22 mouse cellular contexts compared by ENCODE assay signal in the genomic region with DNA sequence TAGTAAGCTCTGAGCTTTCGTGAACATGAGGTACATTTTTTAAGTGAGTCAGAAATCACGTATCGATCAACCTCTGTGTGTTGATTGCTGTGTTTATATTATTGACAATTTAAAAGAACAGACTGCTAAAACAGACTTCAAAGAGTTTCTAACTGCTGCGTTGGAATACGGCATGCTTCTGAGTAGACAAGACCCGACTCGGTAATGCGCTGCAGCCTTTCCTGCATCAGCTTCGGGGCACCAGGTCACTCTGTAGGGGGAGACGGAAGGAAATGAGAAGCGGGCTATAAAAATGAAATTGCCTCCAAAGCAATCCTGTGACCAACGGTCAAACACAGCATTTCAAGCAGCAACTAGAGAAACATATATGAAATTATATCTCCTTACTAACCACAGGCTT. TPM values are rescaled to one million over a fixed set of nuclear protein-coding genes. Genes with fewer than 3 reads are reported as not detected.
DNase-seq lines count a peak whose midpoint lies in the region; ATAC-seq and TF ChIP-seq lines count a peak whose summit lies in the region.
"Had no signal": no experiment of that assay in that cellular context is flagged by ENCODE, and none has a peak within 500 bp of the region (broad histone marks: within the 10 kb centered on the region; RNA-seq: fewer than 3 reads in every experiment).

No protein-coding gene starts in this region.

- 0 out of 2 replicates have a peak overlapping the region, but pooled peaks have one; percentile 25 for H3K27ac ChIP-seq in forebrain, embryonic 10.5 days
- H3K27ac ChIP-seq in forebrain, postnatal 0 days (ENCODE audit: low read depth, low read length) = no peak overlapping the region
- no peak overlapping the region for H3K27ac ChIP-seq in midbrain, embryonic 11.5 days (ENCODE audit: low read depth, low read length)
- H3K27ac ChIP-seq in midbrain, postnatal 0 days (ENCODE audit: low read depth, low read length) = no peak overlapping the region
- no peak overlapping the region for H3K27ac ChIP-seq in thymus, adult 2 months (ENCODE audit: control insufficient read depth, insufficient read depth, low read length)
- H3K27ac ChIP-seq: heart, embryonic 13.5 days; hindbrain, embryonic 13.5 days; kidney, embryonic 15.5 days; liver, embryonic 13.5 days had no signal

- no peak for TF ChIP-seq POLR2A in thymus, adult 2 months (IDR thresholded peaks at IDR 0.05; ENCODE audit: control insufficient read depth, extremely low read depth, insufficient read depth, low read length, poor library complexity)

- WGBS in forebrain, embryonic 10.5 days = 77% methylated on average over 12 of the region's 12 CpGs
- WGBS in forebrain, postnatal 0 days = 73% methylated on average over 12 of the region's 12 CpGs
- 76% methylated on average over 12 of the region's 12 CpGs for WGBS in midbrain, embryonic 11.5 days
- WGBS in midbrain, postnatal 0 days = 80% methylated on average over 12 of the region's 12 CpGs
- 82% methylated on average over 12 of the region's 12 CpGs for WGBS in thymus, adult 2 months

- DNase-seq in forebrain, embryonic 10.5 days (ENCODE audit: extremely low spot score, low spot score) = no peak
- DNase-seq in forebrain, postnatal 0 days = no peak
- DNase-seq in midbrain, embryonic 11.5 days (ENCODE audit: low spot score, missing footprints) = peak; percentile 64
- DNase-seq in midbrain, postnatal 0 days (ENCODE audit: low spot score) = no peak
- peak; percentile 47 for DNase-seq in hindlimb bud, embryonic 11.5 days (ENCODE audit: extremely low spot score, low read depth, low spot score)
- no peak for DNase-seq in spleen, postnatal 36 days (ENCODE audit: low spot score in 2 of 2)
- no peak for DNase-seq in thymus, adult 2 months
- DNase-seq: adrenal gland, postnatal 25 days; cerebellum, adult 18-20 months; cerebellum, postnatal 36 days; gastrocnemius, postnatal 14 days; heart, adult 18-20 months; liver, embryonic 13.5 days; right cerebral cortex, postnatal 4 days; thymus, postnatal 14 days had no signal

- no peaks in the 10 kb centered on the region for H3K27me3 ChIP-seq in forebrain, embryonic 10.5 days (ENCODE audit: poor library complexity, severe bottlenecking)
- no peaks in the 10 kb centered on the region for H3K27me3 ChIP-seq in forebrain, postnatal 0 days (ENCODE audit: insufficient read depth, low read length)
- H3K27me3 ChIP-seq in midbrain, embryonic 11.5 days (ENCODE audit: control insufficient read depth, insufficient read depth, low read length) = no peaks in the 10 kb centered on the region
- H3K27me3 ChIP-seq in midbrain, postnatal 0 days (ENCODE audit: insufficient read depth, low read length) = no peaks in the 10 kb centered on the region
- no peaks in the 10 kb centered on the region for H3K27me3 ChIP-seq in thymus, adult 2 months (ENCODE audit: control insufficient read depth, insufficient read depth, low read length)
- H3K27me3 ChIP-seq: heart, embryonic 13.5 days; hindbrain, embryonic 13.5 days; kidney, embryonic 15.5 days; liver, embryonic 13.5 days had no signal

- ATAC-seq in forebrain, postnatal 0 days = no peak
- ATAC-seq in midbrain, embryonic 11.5 days (ENCODE audit: low FRiP score) = no peak
- no peak for ATAC-seq in midbrain, postnatal 0 days (ENCODE audit: low FRiP score)
- ATAC-seq: lung, postnatal 0 days; midbrain, embryonic 16.5 days had no signal

- H3K9ac ChIP-seq in forebrain, postnatal 0 days = no peak overlapping the region
- no peak overlapping the region for H3K9ac ChIP-seq in midbrain, embryonic 11.5 days (ENCODE audit: low read length)
- no peak overlapping the region for H3K9ac ChIP-seq in midbrain, postnatal 0 days (replicated peaks; ENCODE audit: low read length, poor library complexity, severe bottlenecking)
- H3K9ac ChIP-seq: heart, embryonic 13.5 days; hindbrain, embryonic 13.5 days; kidney, embryonic 15.5 days; liver, embryonic 13.5 days had no signal

- no peaks in the 10 kb centered on the region for H3K36me3 ChIP-seq in forebrain, embryonic 10.5 days (replicated peaks)
- H3K36me3 ChIP-seq in forebrain, postnatal 0 days (ENCODE audit: insufficient read depth) = no peaks in the 10 kb centered on the region
- H3K36me3 ChIP-seq in midbrain, embryonic 11.5 days (ENCODE audit: control insufficient read depth, insufficient read depth, low read length) = no peaks in the 10 kb centered on the region
- H3K36me3 ChIP-seq in midbrain, postnatal 0 days (ENCODE audit: insufficient read depth, low read length) = no peaks in the 10 kb centered on the region
- H3K36me3 ChIP-seq in thymus, adult 2 months (ENCODE audit: control insufficient read depth, insufficient read depth, low read length) = no peaks in the 10 kb centered on the region
- H3K36me3 ChIP-seq: G1E; heart, embryonic 13.5 days; hindbrain, embryonic 13.5 days; kidney, embryonic 15.5 days; liver, embryonic 13.5 days had no signal

- H3K4me2 ChIP-seq in forebrain, postnatal 0 days (ENCODE audit: low read depth) = no peak overlapping the region
- H3K4me2 ChIP-seq in midbrain, embryonic 11.5 days = no peak overlapping the region
- no peak overlapping the region for H3K4me2 ChIP-seq in midbrain, postnatal 0 days (ENCODE audit: low read depth, low read length, poor library complexity, severe bottlenecking)
- H3K4me2 ChIP-seq: heart, embryonic 13.5 days; hindbrain, embryonic 13.5 days; kidney, embryonic 15.5 days; liver, embryonic 13.5 days had no signal

- H3K9me3 ChIP-seq in forebrain, embryonic 10.5 days = no peaks in the 10 kb centered on the region
- no peaks in the 10 kb centered on the region for H3K9me3 ChIP-seq in forebrain, postnatal 0 days (ENCODE audit: low read length)
- H3K9me3 ChIP-seq in midbrain, embryonic 11.5 days (ENCODE audit: control insufficient read depth, low read length) = no peaks in the 10 kb centered on the region
- no peaks in the 10 kb centered on the region for H3K9me3 ChIP-seq in midbrain, postnatal 0 days (ENCODE audit: low read length)
- H3K9me3 ChIP-seq: G1E; heart, embryonic 13.5 days; hindbrain, embryonic 13.5 days; kidney, embryonic 15.5 days; liver, embryonic 13.5 days had no signal

- no peak overlapping the region for H3K4me3 ChIP-seq in forebrain, embryonic 10.5 days
- H3K4me3 ChIP-seq in forebrain, postnatal 0 days (ENCODE audit: low read depth, low read length) = no peak overlapping the region
- H3K4me3 ChIP-seq in midbrain, embryonic 11.5 days (ENCODE audit: low read depth, low read length) = no peak overlapping the region
- no peak overlapping the region for H3K4me3 ChIP-seq in midbrain, postnatal 0 days (ENCODE audit: low read depth, low read length)
- no peak overlapping the region for H3K4me3 ChIP-seq in thymus, adult 2 months (ENCODE audit: control insufficient read depth, insufficient read depth, low read length)
- H3K4me3 ChIP-seq: heart, embryonic 13.5 days; hindbrain, embryonic 13.5 days; kidney, embryonic 15.5 days; liver, embryonic 13.5 days had no signal

- peaks cover 20% of the 10 kb centered on the region for H3K4me1 ChIP-seq in forebrain, embryonic 10.5 days
- no peaks in the 10 kb centered on the region for H3K4me1 ChIP-seq in forebrain, postnatal 0 days (ENCODE audit: insufficient read depth)
- no peaks in the 10 kb centered on the region for H3K4me1 ChIP-seq in midbrain, embryonic 11.5 days (ENCODE audit: control insufficient read depth, insufficient read depth, low read length)
- no peaks in the 10 kb centered on the region for H3K4me1 ChIP-seq in midbrain, postnatal 0 days (ENCODE audit: insufficient read depth, low read length)
- no peaks in the 10 kb centered on the region for H3K4me1 ChIP-seq in thymus, adult 2 months (replicated peaks; ENCODE audit: control insufficient read depth, insufficient read depth, low read length)
- H3K4me1 ChIP-seq: hindbrain, embryonic 13.5 days; liver, embryonic 13.5 days had no signal

- no peak for TF ChIP-seq CTCF in forebrain, postnatal 0 days (IDR thresholded peaks at IDR 0.05; ENCODE audit: low read depth)
- no peak for TF ChIP-seq CTCF in midbrain, postnatal 0 days (IDR thresholded peaks at IDR 0.05)
- no peak for TF ChIP-seq CTCF in thymus, adult 2 months (IDR thresholded peaks at IDR 0.05; ENCODE audit: borderline replicate concordance, control insufficient read depth, extremely low read depth, insufficient read depth, low read length, poor library complexity)

RNA-seq across cellular contexts. Expression of a gene that starts 59.9 kb away (rescaled TPM):
- 11.8 and 12.9 TPM in 2 replicates for polyA plus RNA-seq in forebrain, embryonic 10.5 days (2016; fragmentation: Nextera tagmentation; extraction: Ambion mirVana)
- total RNA-seq in forebrain, postnatal 0 days (2014; rRNA removed) = 25.2 and 72.5 TPM in 2 replicates
- 1.8 and 3.5 TPM in 2 replicates for polyA plus RNA-seq in forebrain, postnatal 0 days (2015; fragmentation: Nextera tagmentation; extraction: Ambion mirVana)
- polyA plus RNA-seq in midbrain, embryonic 11.5 days (2014; fragmentation: Nextera tagmentation; extraction: Ambion mirVana) = 11.2 and 11.9 TPM in 2 replicates
- total RNA-seq in midbrain, postnatal 0 days (2014; rRNA removed) = 55.9 and 62.9 TPM in 2 replicates
- polyA plus RNA-seq in midbrain, postnatal 0 days (2015; fragmentation: Nextera tagmentation; extraction: Ambion mirVana) = 4.7 and 6.7 TPM in 2 replicates
- polyA plus RNA-seq in thymus, adult 2 months (2012; rRNA removed) = 0.32 TPM in 2 replicates
- total RNA-seq: megakaryocyte, adult 5-6 weeks had no signal
- polyA plus RNA-seq: G1E had no signal

RNA-seq across cellular contexts. Expression of a gene that starts 60.0 kb away (rescaled TPM):
- 49.9 and 50.4 TPM in 2 replicates for polyA plus RNA-seq in forebrain, embryonic 10.5 days (2016; fragmentation: Nextera tagmentation; extraction: Ambion mirVana)
- 36.2 and 44.5 TPM in 2 replicates for total RNA-seq in forebrain, postnatal 0 days (2014; rRNA removed)
- 30.6 and 39.4 TPM in 2 replicates for polyA plus RNA-seq in forebrain, postnatal 0 days (2015; fragmentation: Nextera tagmentation; extraction: Ambion mirVana)
- polyA plus RNA-seq in midbrain, embryonic 11.5 days (2014; fragmentation: Nextera tagmentation; extraction: Ambion mirVana) = 62.5 and 71.3 TPM in 2 replicates
- 35.0 and 36.3 TPM in 2 replicates for total RNA-seq in midbrain, postnatal 0 days (2014; rRNA removed)
- 44.6 and 49.2 TPM in 2 replicates for polyA plus RNA-seq in midbrain, postnatal 0 days (2015; fragmentation: Nextera tagmentation; extraction: Ambion mirVana)
- 1.6 and 2.7 TPM in 2 replicates for polyA plus RNA-seq in thymus, adult 2 months (2012; rRNA removed)
- total RNA-seq: megakaryocyte, adult 5-6 weeks had no signal
- polyA plus RNA-seq: G1E had no signal

Comparison
In these comparisons a context has a peak if more than half of its experiments do, and no peak if none do; other contexts are left out.
1. DNase-seq: peak in midbrain, embryonic 11.5 days (single experiment) and hindlimb bud, embryonic 11.5 days (single experiment); none in forebrain, embryonic 10.5 days (single experiment), forebrain, postnatal 0 days (single experiment), midbrain, postnatal 0 days (single experiment), spleen, postnatal 36 days (0 of 2) and thymus, adult 2 months (single experiment).